Mouse (Mus musculus): Measurements from ENCODE around the gene Wdr5. TPM values are rescaled to one million over a fixed set of nuclear protein-coding genes. Genes with fewer than 3 reads are reported as not detected.
A peak's percentile ranks its signal among the peaks of the same experiment; 100 is the strongest.
"Not testable (repeated sequence)": the region's sequence is repeated elsewhere in the genome, so short reads cannot be mapped to it uniquely, and the experiment has no call there.

Gene Wdr5
- total RNA-seq, 2 experiments from 2014 or later = 17.5 to 20.9 TPM

GRCm38 (mm10) chr2:27544613-27545012 is 29.7 kb downstream of the Wdr5 start:
- DNase-seq = no peak
- intact Hi-C loops (cut with DNase I; ENCODE audit: low total_unique reads) = loop anchor here (10.0 kb wide), 1 partner anchor 340 kb away; the partner anchor contains the start of gene Col5a1

GRCm38 (mm10) chr2:27545517-27545916 is 30.6 kb downstream of the Wdr5 start:
- intact Hi-C loops (cut with DNase I; ENCODE audit: low total_unique reads) = loop anchor here (10.0 kb wide), 1 partner anchor 339 kb away; the partner anchor contains the start of gene Col5a1
- DNase-seq = not testable (repeated sequence)

GRCm38 (mm10) chr2:27546041-27546440 is 31.1 kb downstream of the Wdr5 start:
- DNase-seq = not testable (repeated sequence)

GRCm38 (mm10) chr2:27547326-27547725 is 32.4 kb downstream of the Wdr5 start:
- intact Hi-C loops (cut with DNase I; ENCODE audit: low total_unique reads) = loop anchor here (10.0 kb wide), 1 partner anchor 337 kb away; the partner anchor contains the start of gene Col5a1

More at GRCm38 (mm10) chr2:27546041-27546440, 31.1 kb downstream of the Wdr5 start:
- intact Hi-C loops (cut with DNase I; ENCODE audit: low total_unique reads) = loop anchor here (10.0 kb wide), 1 partner anchor 339 kb away; the partner anchor contains the start of gene Col5a1

GRCm38 (mm10) chr2:27547986-27548385 is 33.0 kb downstream of the Wdr5 start:
- intact Hi-C loops (cut with DNase I; ENCODE audit: low total_unique reads) = loop anchor here (10.0 kb wide), 1 partner anchor 337 kb away; the partner anchor contains the start of gene Col5a1
- DNase-seq = no peak

More at GRCm38 (mm10) chr2:27547326-27547725, 32.4 kb downstream of the Wdr5 start:
- DNase-seq = no peak

- intact Hi-C loops (cut with DNase I; ENCODE audit: low total_unique reads) = loop anchor here (10.0 kb wide), 1 partner anchor 336 kb away; the partner anchor contains the start of gene Col5a1
Observed at GRCm38 (mm10) chr2:27548664-27549369, 33.9 kb downstream of the Wdr5 start.

GRCm38 (mm10) chr2:27552620-27553287 is 37.8 kb downstream of the Wdr5 start:
- peak; percentile 65 for DNase-seq

More at GRCm38 (mm10) chr2:27548664-27549369, 33.9 kb downstream of the Wdr5 start:
- no peak for DNase-seq

GRCm38 (mm10) chr2:27554308-27554707 is 39.4 kb downstream of the Wdr5 start:
- intact Hi-C loops (cut with DNase I; ENCODE audit: low total_unique reads) = loop anchor here (2.0 kb wide), 1 partner anchor 210 kb away; no protein-coding TSS in a partner anchor
- peak; percentile 31 for DNase-seq

More at GRCm38 (mm10) chr2:27552620-27553287, 37.8 kb downstream of the Wdr5 start:
- intact Hi-C loops (cut with DNase I; ENCODE audit: low total_unique reads) = no loop called here

GRCm38 (mm10) chr2:27556921-27557320 is 42.0 kb downstream of the Wdr5 start:
- intact Hi-C loops (cut with DNase I; ENCODE audit: low total_unique reads) = no loop called here
- DNase-seq = no peak

GRCm38 (mm10) chr2:27560708-27561123 is 45.8 kb downstream of the Wdr5 start:
- intact Hi-C loops (cut with DNase I; ENCODE audit: low total_unique reads) = loop anchor here (10.0 kb wide), 1 partner anchor 414 kb away; no protein-coding TSS in a partner anchor
- no peak for DNase-seq

GRCm38 (mm10) chr2:27561159-27561558 is 46.2 kb downstream of the Wdr5 start:
- intact Hi-C loops (cut with DNase I; ENCODE audit: low total_unique reads) = loop anchor here (10.0 kb wide), 1 partner anchor 414 kb away; no protein-coding TSS in a partner anchor

GRCm38 (mm10) chr2:27561829-27562228 is 46.9 kb downstream of the Wdr5 start:
- DNase-seq = no peak
- intact Hi-C loops (cut with DNase I; ENCODE audit: low total_unique reads) = loop anchor here (10.0 kb wide), 1 partner anchor 413 kb away; no protein-coding TSS in a partner anchor

More at GRCm38 (mm10) chr2:27561159-27561558, 46.2 kb downstream of the Wdr5 start:
- no peak for DNase-seq

GRCm38 (mm10) chr2:27563641-27564148 is 48.7 kb downstream of the Wdr5 start:
- intact Hi-C loops (cut with DNase I; ENCODE audit: low total_unique reads) = loop anchor here (10.0 kb wide), 1 partner anchor 411 kb away; no protein-coding TSS in a partner anchor
- no peak for DNase-seq

- intact Hi-C loops (cut with DNase I; ENCODE audit: low total_unique reads) = loop anchor here (10.0 kb wide), 1 partner anchor 410 kb away; no protein-coding TSS in a partner anchor
- DNase-seq = no peak
Observed at GRCm38 (mm10) chr2:27564694-27565093, 49.7 kb downstream of the Wdr5 start.

GRCm38 (mm10) chr2:27565316-27566103 is 50.6 kb downstream of the Wdr5 start:
- intact Hi-C loops (cut with DNase I; ENCODE audit: low total_unique reads) = loop anchor here (10.0 kb wide), 1 partner anchor 409 kb away; no protein-coding TSS in a partner anchor
- DNase-seq = no peak

- intact Hi-C loops (cut with DNase I; ENCODE audit: low total_unique reads) = no loop called here
- DNase-seq = no peak
Observed at GRCm38 (mm10) chr2:27570856-27571255, 55.9 kb downstream of the Wdr5 start.

GRCm38 (mm10) chr2:27572261-27572793 is 57.4 kb downstream of the Wdr5 start:
- intact Hi-C loops (cut with DNase I; ENCODE audit: low total_unique reads) = no loop called here
- DNase-seq = no peak

GRCm38 (mm10) chr2:27572928-27573627 is 58.1 kb downstream of the Wdr5 start:
- intact Hi-C loops (cut with DNase I; ENCODE audit: low total_unique reads) = no loop called here
- DNase-seq = peak; percentile 73
